Comparison of ENCODE assay signal across 9 mouse cellular contexts in genomic region chr6:87876068-87876643, GRCm38 (mm10). TPM values are rescaled to one million over a fixed set of nuclear protein-coding genes. Genes with fewer than 3 reads are reported as not detected.
A peak's percentile ranks its signal among the peaks of the same experiment; 100 is the strongest.
DNase-seq lines count a peak whose midpoint lies in the region; ATAC-seq and TF ChIP-seq lines count a peak whose summit lies in the region.
"Had no signal": no experiment of that assay in that cellular context is flagged by ENCODE, and none has a peak within 500 bp of the region (broad histone marks: within the 10 kb centered on the region; RNA-seq: fewer than 3 reads in every experiment).

No protein-coding gene starts in this region.

- no peak for TF ChIP-seq EP300 in lung, postnatal 0 days (IDR thresholded peaks at IDR 0.05)

- no peak overlapping the region for H3K4me3 ChIP-seq in embryonic facial prominence, embryonic 11.5 days (ENCODE audit: low read depth, low read length)
- H3K4me3 ChIP-seq in lung, postnatal 0 days (ENCODE audit: low read depth, low read length): no peak overlapping the region
- H3K4me3 ChIP-seq in hindbrain, embryonic 10.5 days: no peak overlapping the region
- no peak overlapping the region for H3K4me3 ChIP-seq in forebrain, embryonic 15.5 days
- H3K4me3 ChIP-seq: limb, embryonic 12.5 days had no signal

- H3K27me3 ChIP-seq in embryonic facial prominence, embryonic 11.5 days (ENCODE audit: control insufficient read depth, insufficient read depth, low read length): no peaks in the 10 kb centered on the region
- H3K27me3 ChIP-seq in lung, postnatal 0 days (replicated peaks; ENCODE audit: insufficient read depth, low read length): no peaks in the 10 kb centered on the region
- H3K27me3 ChIP-seq in hindbrain, embryonic 10.5 days (ENCODE audit: insufficient read depth, poor library complexity, severe bottlenecking): no peaks in the 10 kb centered on the region
- no peaks in the 10 kb centered on the region for H3K27me3 ChIP-seq in forebrain, embryonic 15.5 days
- H3K27me3 ChIP-seq: limb, embryonic 12.5 days had no signal

- no peaks in the 10 kb centered on the region for H3K4me1 ChIP-seq in embryonic facial prominence, embryonic 11.5 days (ENCODE audit: control insufficient read depth, insufficient read depth, low read length)
- no peaks in the 10 kb centered on the region for H3K4me1 ChIP-seq in lung, postnatal 0 days (ENCODE audit: insufficient read depth, low read depth, low read length)
- no peaks in the 10 kb centered on the region; the same call in 1 of the 2 replicates for H3K4me1 ChIP-seq in hindbrain, embryonic 10.5 days (replicated peaks)
- no peaks in the 10 kb centered on the region for H3K4me1 ChIP-seq in forebrain, embryonic 15.5 days
- H3K4me1 ChIP-seq: limb, embryonic 12.5 days had no signal

- H3K9ac ChIP-seq in embryonic facial prominence, embryonic 11.5 days (replicated peaks; ENCODE audit: low read length): no peak overlapping the region
- H3K9ac ChIP-seq in lung, postnatal 0 days (replicated peaks; ENCODE audit: low read depth): no peak overlapping the region
- no peak overlapping the region for H3K9ac ChIP-seq in forebrain, embryonic 15.5 days (replicated peaks)
- H3K9ac ChIP-seq: limb, embryonic 12.5 days had no signal

- ATAC-seq in embryonic facial prominence, embryonic 11.5 days (replicated peaks; ENCODE audit: insufficient number of reproducible peaks, low FRiP score, low TSS enrichment, low read depth): no peak
- peak; percentile 38; the same call in 1 of the 2 replicates for ATAC-seq in lung, postnatal 0 days
- no peak for ATAC-seq in forebrain, embryonic 15.5 days (replicated peaks)

- no peak for TF ChIP-seq CTCF in lung, postnatal 0 days (IDR thresholded peaks at IDR 0.05)

- H3K27ac ChIP-seq in embryonic facial prominence, embryonic 11.5 days (replicated peaks; ENCODE audit: low read depth, low read length): no peak overlapping the region
- H3K27ac ChIP-seq in lung, postnatal 0 days (ENCODE audit: low read length): no peak overlapping the region
- H3K27ac ChIP-seq in hindbrain, embryonic 10.5 days: no peak overlapping the region
- H3K27ac ChIP-seq in forebrain, embryonic 15.5 days (replicated peaks): no peak overlapping the region
- H3K27ac ChIP-seq: limb, embryonic 12.5 days had no signal

- peak; percentile 81 for DNase-seq in R1 (ENCODE audit: low read depth, low spot score)
- peak; percentile 12 for DNase-seq in embryonic facial prominence, embryonic 11.5 days (ENCODE audit: low spot score)
- DNase-seq in kidney, adult 18-20 months: peak; percentile 62
- DNase-seq in lung, postnatal 0 days (ENCODE audit: low spot score): peak; percentile 32
- DNase-seq in hindbrain, embryonic 10.5 days (ENCODE audit: low spot score): no peak
- DNase-seq in cerebellum, adult 9-11 months: no peak
- DNase-seq in adipocyte (ENCODE audit: low spot score): no peak

- WGBS in embryonic facial prominence, embryonic 11.5 days: 61% methylated on average over 13 of the region's 13 CpGs
- WGBS in lung, postnatal 0 days: 62% methylated on average over 13 of the region's 13 CpGs
- 80% methylated on average over 13 of the region's 13 CpGs for WGBS in hindbrain, embryonic 10.5 days
- 80% methylated on average over 13 of the region's 13 CpGs for WGBS in forebrain, embryonic 15.5 days

- H3K36me3 ChIP-seq in embryonic facial prominence, embryonic 11.5 days (replicated peaks; ENCODE audit: control insufficient read depth, insufficient read depth, low read depth, low read length): no peaks in the 10 kb centered on the region
- H3K36me3 ChIP-seq in lung, postnatal 0 days (ENCODE audit: insufficient read depth, low read length): no peaks in the 10 kb centered on the region
- H3K36me3 ChIP-seq in hindbrain, embryonic 10.5 days: no peaks in the 10 kb centered on the region
- H3K36me3 ChIP-seq in forebrain, embryonic 15.5 days: no peaks in the 10 kb centered on the region
- H3K36me3 ChIP-seq: limb, embryonic 12.5 days had no signal

- no peaks in the 10 kb centered on the region for H3K9me3 ChIP-seq in embryonic facial prominence, embryonic 11.5 days (replicated peaks; ENCODE audit: control insufficient read depth, low read length)
- no peaks in the 10 kb centered on the region for H3K9me3 ChIP-seq in lung, postnatal 0 days (ENCODE audit: low read length)
- H3K9me3 ChIP-seq in hindbrain, embryonic 10.5 days: no peaks in the 10 kb centered on the region
- no peaks in the 10 kb centered on the region for H3K9me3 ChIP-seq in forebrain, embryonic 15.5 days
- H3K9me3 ChIP-seq: limb, embryonic 12.5 days had no signal

- H3K4me2 ChIP-seq in embryonic facial prominence, embryonic 11.5 days (ENCODE audit: low read depth, low read length): no peak overlapping the region
- no peak overlapping the region for H3K4me2 ChIP-seq in lung, postnatal 0 days (replicated peaks; ENCODE audit: low read depth, low read length)
- no peak overlapping the region for H3K4me2 ChIP-seq in forebrain, embryonic 15.5 days (replicated peaks)
- H3K4me2 ChIP-seq: limb, embryonic 12.5 days had no signal

RNA-seq across cellular contexts. Expression of gene Copg1, which starts 11.5 kb away (rescaled TPM):
- 147 and 150 TPM in 2 replicates for polyA plus RNA-seq in embryonic facial prominence, embryonic 11.5 days (2014; fragmentation: Nextera tagmentation; extraction: Ambion mirVana)
- 72.2 and 75.4 TPM in 2 replicates for polyA plus RNA-seq in lung, postnatal 0 days (2015; fragmentation: Nextera tagmentation; extraction: Ambion mirVana)
- polyA plus RNA-seq in hindbrain, embryonic 10.5 days (2016; fragmentation: Nextera tagmentation; extraction: Ambion mirVana): 155 and 159 TPM in 2 replicates
- polyA plus RNA-seq in forebrain, embryonic 15.5 days (2015; fragmentation: Nextera tagmentation; extraction: Ambion mirVana): 159 and 164 TPM in 2 replicates

RNA-seq across cellular contexts. Expression of gene Cnbp, which starts 25.2 kb away (rescaled TPM):
- 1,277 and 1,368 TPM in 2 replicates for polyA plus RNA-seq in embryonic facial prominence, embryonic 11.5 days (2014; fragmentation: Nextera tagmentation; extraction: Ambion mirVana)
- 565 and 604 TPM in 2 replicates for polyA plus RNA-seq in lung, postnatal 0 days (2015; fragmentation: Nextera tagmentation; extraction: Ambion mirVana)
- polyA plus RNA-seq in hindbrain, embryonic 10.5 days (2016; fragmentation: Nextera tagmentation; extraction: Ambion mirVana): 1,080 and 1,309 TPM in 2 replicates
- 741 and 747 TPM in 2 replicates for polyA plus RNA-seq in forebrain, embryonic 15.5 days (2015; fragmentation: Nextera tagmentation; extraction: Ambion mirVana)

RNA-seq across cellular contexts. Expression of gene Isy1, which starts 37.6 kb away (rescaled TPM):
- polyA plus RNA-seq in embryonic facial prominence, embryonic 11.5 days (2014; fragmentation: Nextera tagmentation; extraction: Ambion mirVana): 79.3 and 81.0 TPM in 2 replicates
- polyA plus RNA-seq in lung, postnatal 0 days (2015; fragmentation: Nextera tagmentation; extraction: Ambion mirVana): 21.4 and 24.1 TPM in 2 replicates
- polyA plus RNA-seq in hindbrain, embryonic 10.5 days (2016; fragmentation: Nextera tagmentation; extraction: Ambion mirVana): 50.7 and 68.0 TPM in 2 replicates
- polyA plus RNA-seq in forebrain, embryonic 15.5 days (2015; fragmentation: Nextera tagmentation; extraction: Ambion mirVana): 37.8 and 38.7 TPM in 2 replicates

RNA-seq across cellular contexts. Expression of gene Hmces, which starts 37.6 kb away (rescaled TPM):
- polyA plus RNA-seq in embryonic facial prominence, embryonic 11.5 days (2014; fragmentation: Nextera tagmentation; extraction: Ambion mirVana): 59.2 and 65.5 TPM in 2 replicates
- 33.5 and 34.5 TPM in 2 replicates for polyA plus RNA-seq in lung, postnatal 0 days (2015; fragmentation: Nextera tagmentation; extraction: Ambion mirVana)
- polyA plus RNA-seq in hindbrain, embryonic 10.5 days (2016; fragmentation: Nextera tagmentation; extraction: Ambion mirVana): 49.7 and 57.0 TPM in 2 replicates
- polyA plus RNA-seq in forebrain, embryonic 15.5 days (2015; fragmentation: Nextera tagmentation; extraction: Ambion mirVana): 58.5 and 60.2 TPM in 2 replicates

RNA-seq across cellular contexts. Expression of gene Gm45140, which starts 40.6 kb away (rescaled TPM):
- polyA plus RNA-seq in embryonic facial prominence, embryonic 11.5 days (2014; fragmentation: Nextera tagmentation; extraction: Ambion mirVana): 1.2 and 3.2 TPM in 2 replicates
- 0.73 and 0.94 TPM in 2 replicates for polyA plus RNA-seq in lung, postnatal 0 days (2015; fragmentation: Nextera tagmentation; extraction: Ambion mirVana)
- polyA plus RNA-seq in hindbrain, embryonic 10.5 days (2016; fragmentation: Nextera tagmentation; extraction: Ambion mirVana): 0.77 and 1.7 TPM in 2 replicates
- polyA plus RNA-seq in forebrain, embryonic 15.5 days (2015; fragmentation: Nextera tagmentation; extraction: Ambion mirVana): 3.6 and 3.7 TPM in 2 replicates

Comparison
In these comparisons a context has a peak if more than half of its experiments do, and no peak if none do; other contexts are left out.
1. DNase-seq: peak in R1 (single experiment), embryonic facial prominence, embryonic 11.5 days (single experiment), kidney, adult 18-20 months (single experiment) and lung, postnatal 0 days (single experiment); none in hindbrain, embryonic 10.5 days (single experiment), cerebellum, adult 9-11 months (single experiment) and adipocyte (single experiment).